Mouse (Mus musculus): Measurements from ENCODE around the gene Olfr169.
"Not testable (repeated sequence)": the region's sequence is repeated elsewhere in the genome, so short reads cannot be mapped to it uniquely, and the experiment has no call there.

DNA sequence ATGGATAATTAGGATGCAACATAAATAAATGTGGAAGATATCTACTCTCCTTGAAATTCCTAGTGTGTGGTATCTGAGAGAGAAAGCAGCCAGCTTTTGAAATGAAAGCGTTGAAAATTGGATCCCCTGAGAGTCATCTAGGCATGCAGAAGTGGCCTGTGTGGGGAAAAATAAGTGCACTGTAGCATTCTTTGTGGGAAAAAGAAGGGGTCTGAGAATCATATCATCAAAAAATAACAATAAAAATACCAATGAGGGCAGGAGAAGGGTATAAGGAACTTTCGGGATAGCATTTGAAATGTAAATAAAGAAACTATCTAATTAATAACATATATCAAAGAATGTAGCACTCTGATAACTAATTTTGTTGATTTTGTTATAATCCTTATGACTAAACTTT lies at the start of gene Olfr169:
- TF ChIP-seq CTCF (IDR thresholded peaks at IDR 0.05); POLR2A (IDR thresholded peaks at IDR 0.05; ENCODE audit: insufficient read depth, low read depth, low read length); EP300 (IDR thresholded peaks at IDR 0.05; ENCODE audit: insufficient read depth, low read depth, low read length): not testable (repeated sequence)

Data from heart, adult 2 months (tissue).